Mouse (Mus musculus): Measurements from ENCODE around the gene Ogfr.

Gene Ogfr

DNA sequence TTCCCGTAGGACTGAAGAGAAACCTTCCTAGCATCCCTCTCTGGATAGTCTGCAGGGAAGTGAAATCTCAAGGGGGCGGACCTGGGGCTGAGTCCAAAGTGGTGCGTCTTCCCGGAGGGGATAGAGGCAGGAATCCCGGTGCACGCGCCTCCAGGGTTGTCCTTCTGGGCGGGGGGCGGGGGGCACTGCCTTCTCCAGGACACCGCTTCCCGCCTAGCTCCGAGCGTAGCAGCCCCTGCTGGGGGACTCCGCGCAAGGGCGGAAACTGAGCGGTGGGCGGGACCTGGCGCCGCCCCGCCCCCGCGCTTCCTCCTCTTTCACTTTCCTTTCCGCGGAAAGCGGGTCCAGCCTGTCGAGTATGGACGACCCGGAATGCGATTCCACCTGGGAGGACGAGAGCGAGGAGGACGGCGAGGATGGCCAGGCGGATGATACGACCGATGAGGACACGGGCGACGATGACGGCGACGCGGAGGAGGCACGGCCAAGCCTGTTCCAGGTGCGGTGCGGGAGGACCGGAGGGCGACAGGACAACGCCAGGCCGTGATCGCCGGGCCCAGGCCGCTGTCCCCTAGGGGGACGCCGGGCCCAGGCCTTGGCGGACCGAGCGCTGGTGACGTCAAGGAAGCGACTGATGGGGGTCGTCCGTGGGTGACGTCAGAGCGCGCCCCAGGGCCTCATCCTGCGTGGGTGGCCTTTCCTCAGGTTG lies at the start of gene Ogfr:
Gene Ogfr, plus strand, starts transcription at position 123 of the 709 bp plus-strand sequence.
- DNase-seq: peak; percentile 91

DNA sequence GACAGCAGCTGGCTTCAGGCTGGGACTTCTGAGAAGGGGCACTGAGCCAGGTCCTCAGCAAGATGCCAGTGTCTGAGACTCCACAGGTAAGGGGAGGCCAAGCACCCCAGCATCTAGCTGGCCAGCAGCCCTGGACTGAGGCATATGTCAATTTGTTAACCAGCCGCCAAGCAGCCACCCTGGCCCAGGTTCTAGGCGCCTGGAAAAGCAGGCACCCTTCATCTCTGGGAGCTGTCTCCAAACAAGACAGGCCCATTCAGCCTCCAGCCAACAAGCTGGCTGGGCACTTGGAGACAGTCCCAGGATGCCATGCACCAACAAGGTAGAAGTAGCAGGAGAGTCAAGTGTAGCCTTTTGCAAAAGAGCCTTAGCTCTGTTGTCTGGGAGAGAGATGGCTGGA lies 45.4 kb upstream of the Ogfr start:
- no peak for DNase-seq

- peak; percentile 19 for DNase-seq
Observed at GRCm38 (mm10) chr2:180545046-180545445, 44.0 kb upstream of the Ogfr start.

GRCm38 (mm10) chr2:180547384-180548106 lies 41.5 kb upstream of the Ogfr start:
- no peak for DNase-seq

DNA sequence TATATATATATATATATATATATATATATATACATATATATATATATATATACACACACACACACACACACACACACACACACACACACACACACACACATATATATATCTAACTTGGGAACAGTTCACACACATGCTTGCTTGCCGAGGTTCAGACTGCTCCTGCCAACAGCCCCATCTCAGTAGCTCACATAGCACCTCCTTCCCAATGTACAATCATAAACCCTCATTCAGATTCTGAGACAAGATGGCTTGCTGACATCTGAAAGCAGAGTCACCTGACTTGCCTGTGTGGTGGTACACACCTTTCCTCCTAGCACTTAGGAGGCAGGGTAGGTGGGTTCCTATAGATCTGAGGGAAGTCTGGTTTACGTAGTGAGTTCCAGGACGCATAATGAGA lies 36.7 kb upstream of the Ogfr start:
- DNase-seq: no peak

- no peak for DNase-seq
Observed at GRCm38 (mm10) chr2:180555219-180555618, 33.8 kb upstream of the Ogfr start.

DNA sequence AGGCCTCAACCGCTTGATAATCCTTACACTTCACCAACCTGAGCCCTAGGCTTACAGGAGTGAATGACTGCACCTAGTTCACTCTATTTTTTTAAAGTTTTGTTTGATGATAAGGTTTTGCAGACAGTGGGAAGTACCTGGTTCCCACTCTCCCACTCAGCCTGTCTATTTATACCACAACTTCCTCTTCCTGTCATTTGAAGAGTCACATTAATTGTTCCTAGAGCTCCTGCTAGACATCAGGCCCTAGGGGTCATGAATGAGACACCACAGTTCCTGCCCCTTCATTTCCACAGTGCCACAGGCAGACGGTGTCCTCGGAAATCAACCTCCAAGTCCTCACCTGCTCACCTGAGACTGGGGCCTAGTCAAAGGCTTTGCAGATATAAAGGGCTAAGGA lies 32.6 kb upstream of the Ogfr start:
- no peak for DNase-seq

- peak; percentile 53 for DNase-seq
Observed at GRCm38 (mm10) chr2:180560245-180560644, 28.8 kb upstream of the Ogfr start.

DNA sequence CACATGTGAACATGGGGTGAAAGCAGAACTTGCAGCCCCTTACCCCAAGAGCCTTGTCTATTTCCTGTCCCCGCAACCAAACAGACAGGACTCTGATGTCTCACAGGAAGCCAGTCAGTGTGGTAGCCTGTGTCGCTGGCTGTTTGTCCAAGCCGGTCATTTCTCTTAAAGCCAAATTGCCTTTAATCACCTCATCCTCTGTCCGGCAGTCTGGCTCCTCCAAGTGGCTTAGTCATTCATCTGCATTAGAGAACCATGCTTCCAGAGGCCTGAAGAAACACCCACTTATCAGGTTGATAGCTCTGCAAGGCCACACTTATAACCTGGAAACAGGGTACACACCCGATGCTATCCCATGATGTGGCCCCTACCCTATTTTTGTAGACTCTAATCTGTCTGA lies 26.9 kb upstream of the Ogfr start:
- no peak for DNase-seq

DNA sequence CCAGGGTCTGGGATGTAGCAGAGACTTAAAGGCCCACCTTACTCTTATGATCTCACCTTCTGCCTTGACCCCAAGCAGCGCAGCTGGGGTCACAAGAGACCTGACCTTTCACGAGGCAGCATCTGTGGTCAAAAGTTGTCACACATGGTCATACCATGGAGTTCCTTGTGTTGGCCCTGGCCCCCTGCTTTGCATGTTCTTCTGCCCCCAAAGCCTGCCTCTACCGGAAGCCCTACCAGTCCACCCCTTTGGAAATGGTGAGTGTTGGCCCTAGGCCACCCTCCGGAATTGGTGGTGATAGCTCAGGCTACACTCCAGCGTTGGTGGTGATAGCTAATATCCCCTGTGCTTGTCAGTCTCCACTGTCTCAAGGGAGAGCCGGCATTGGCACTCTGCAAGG lies 25.7 kb upstream of the Ogfr start:
- no peak for DNase-seq

- no peak for DNase-seq
Observed at GRCm38 (mm10) chr2:180563841-180564240, 25.2 kb upstream of the Ogfr start.

DNA sequence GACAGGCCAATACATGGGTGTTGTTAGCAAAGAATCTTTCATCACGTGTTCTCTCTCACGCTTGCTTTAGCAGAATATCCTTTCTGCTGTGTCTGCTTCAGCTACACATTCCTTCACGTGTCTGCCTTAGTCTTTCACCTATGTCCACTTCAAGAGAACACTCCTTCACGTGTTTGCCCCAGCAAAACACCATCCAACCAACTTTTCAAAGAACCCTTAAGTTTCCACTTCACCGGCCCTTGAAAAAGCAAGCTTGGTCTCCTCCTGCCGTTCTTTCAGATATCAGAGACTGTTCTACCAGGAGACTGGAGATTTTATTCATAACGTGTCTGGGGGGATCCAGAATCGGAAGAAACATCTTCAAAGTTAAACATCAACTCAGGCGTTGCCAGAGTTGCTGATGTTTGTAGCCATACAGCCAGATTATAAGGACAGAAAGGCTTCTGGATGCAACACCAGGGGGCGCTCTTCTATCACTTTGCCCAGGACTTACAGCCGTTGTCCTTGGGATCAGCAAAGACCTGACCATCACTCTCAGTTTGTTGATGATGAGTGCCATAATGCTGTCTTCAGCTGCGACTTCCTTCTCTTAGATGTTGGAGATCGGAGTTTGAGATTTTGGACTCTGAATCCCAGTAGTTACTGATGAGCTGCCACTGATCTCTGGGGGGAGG lies 22.7 kb upstream of the Ogfr start:
- peak; percentile 71 for DNase-seq

- no peak for DNase-seq
Observed at GRCm38 (mm10) chr2:180569028-180569643, 19.9 kb upstream of the Ogfr start.

- no peak for DNase-seq
Observed at GRCm38 (mm10) chr2:180576482-180576881, 12.6 kb upstream of the Ogfr start.

GRCm38 (mm10) chr2:180578686-180579085 lies 10.4 kb upstream of the Ogfr start:
- DNase-seq: peak; percentile 83

DNA sequence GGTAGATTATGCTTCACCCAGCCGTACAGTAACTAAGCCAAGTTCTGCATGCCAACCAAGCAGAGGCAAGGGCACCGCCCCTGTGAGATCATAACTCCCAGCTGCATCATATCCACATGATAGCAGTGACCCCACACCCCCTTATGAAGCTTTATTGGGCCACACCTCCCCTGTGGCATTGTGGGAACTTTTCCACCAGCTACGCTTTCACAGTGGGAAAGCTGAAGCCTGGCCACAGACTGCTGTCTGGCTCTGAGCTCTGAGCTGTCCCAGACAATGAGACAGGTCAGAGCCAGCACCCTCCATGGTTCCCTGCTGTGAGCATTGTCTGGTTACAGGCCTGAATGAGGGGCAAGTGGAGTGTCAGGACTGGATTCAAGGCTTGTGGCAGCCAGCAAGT lies 8.0 kb upstream of the Ogfr start, which contains the start of gene Mrgbp:
Gene Mrgbp, plus strand, starts transcription at position 303 of the 400 bp plus-strand sequence.
- DNase-seq: no peak

- DNase-seq: peak; percentile 99
Observed at GRCm38 (mm10) chr2:180582481-180583153, 6.4 kb upstream of the Ogfr start.

DNA sequence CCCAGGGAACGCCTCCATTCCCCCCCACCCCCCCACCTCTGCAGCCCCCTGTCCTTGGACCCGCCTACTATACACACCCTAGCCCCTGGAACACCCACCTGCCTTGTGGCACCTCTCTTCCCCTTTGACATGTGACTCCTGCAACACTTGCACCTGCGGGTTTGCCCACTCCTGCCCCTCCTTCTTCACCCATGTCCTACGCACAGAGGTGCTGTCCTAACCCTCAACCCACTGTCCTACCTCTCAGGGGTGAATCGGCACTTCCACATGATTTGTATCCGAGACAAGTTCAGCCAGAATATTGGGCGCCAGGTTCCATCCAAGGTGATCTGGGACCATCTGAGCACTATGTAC lies 5.9 kb upstream of the Ogfr start:
- no peak for DNase-seq

DNA sequence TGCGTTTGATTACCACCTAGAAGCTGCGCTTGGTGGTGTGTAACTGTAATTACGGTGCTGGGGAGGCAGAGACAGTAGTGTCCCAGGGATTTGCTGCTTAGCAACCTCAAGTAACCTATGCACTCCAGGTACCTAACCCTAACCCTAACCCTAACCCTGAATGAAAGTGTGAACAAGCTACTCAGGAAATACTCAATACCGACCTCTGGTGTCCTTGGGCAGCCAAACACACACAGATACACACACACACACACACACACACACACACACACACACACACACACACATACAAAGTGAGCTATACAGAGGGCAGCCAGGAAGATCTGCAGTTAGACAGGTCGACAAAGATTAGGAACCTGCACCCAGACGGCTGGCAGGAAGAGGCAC lies 316 bp upstream of the Ogfr start:
- no peak for DNase-seq

DNA sequence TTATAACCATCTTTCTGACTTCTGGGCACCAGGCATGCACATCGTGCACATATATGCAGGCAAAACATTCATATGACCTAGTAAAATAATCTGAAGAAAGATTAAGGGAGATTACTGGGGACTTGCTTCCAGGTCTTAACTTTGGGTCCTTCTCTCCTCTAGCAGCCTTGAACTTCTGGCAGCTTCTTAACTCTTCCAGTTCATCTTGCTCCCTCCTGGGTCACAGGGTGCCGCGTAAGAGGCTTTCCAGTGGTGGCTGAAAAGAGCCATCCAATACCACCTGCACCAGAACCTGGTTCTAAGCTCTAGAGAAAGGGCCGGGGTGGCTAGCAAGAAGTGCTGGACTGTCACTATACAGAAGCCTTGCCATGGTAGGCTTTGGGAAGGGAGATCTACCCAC lies 8.4 kb downstream of the Ogfr start, which contains the start of gene Col9a3:
Gene Col9a3, plus strand, starts transcription at position 301 of the 400 bp plus-strand sequence.
- no peak for DNase-seq

- DNase-seq: no peak
Observed at GRCm38 (mm10) chr2:180598157-180598705, 9.2 kb downstream of the Ogfr start.

GRCm38 (mm10) chr2:180600569-180601021 lies 11.6 kb downstream of the Ogfr start:
- no peak for DNase-seq
